Mouse (Mus musculus): ENCODE results near the gene C2. TPM values are rescaled to one million over a fixed set of nuclear protein-coding genes. Genes with fewer than 3 reads are reported as not detected.

The C2 gene
- 2.9 and 3.2 TPM in 2 replicates for polyA plus RNA-seq (2012; rRNA removed)

- peak; percentile 41 to 78 for DNase-seq (ENCODE audit: extremely low spot score in 1 of 2, low spot score in 1 of 2)
These were observed at the start of gene C2, which contains the start of gene Ehmt2 for GRCm38 (mm10) chr17:34898160-34898586. Gene C2, minus strand, starts transcription at chr17:34898265. Gene Ehmt2, plus strand, starts transcription at chr17:34898469.

- DNase-seq (ENCODE audit: extremely low spot score in 1 of 2, low spot score in 1 of 2) = peak in 1 of 2 experiments; percentile 34
These were observed 49.5 kb upstream of the C2 start for GRCm38 (mm10) chr17:34947606-34948005.

- DNase-seq (ENCODE audit: extremely low spot score in 1 of 2, low spot score in 1 of 2) = no peak
These were observed 48.5 kb upstream of the C2 start for GRCm38 (mm10) chr17:34946486-34947140.

GRCm38 (mm10) chr17:34944362-34944761, 46.3 kb upstream of the C2 start:
- DNase-seq (ENCODE audit: extremely low spot score in 1 of 2, low spot score in 1 of 2) = no peak

- no peak for DNase-seq (ENCODE audit: extremely low spot score in 1 of 2, low spot score in 1 of 2)
These were observed 45.2 kb upstream of the C2 start for GRCm38 (mm10) chr17:34943128-34943815.

- no peak for DNase-seq (ENCODE audit: extremely low spot score in 1 of 2, low spot score in 1 of 2)
These were observed 43.4 kb upstream of the C2 start for GRCm38 (mm10) chr17:34941344-34942041.

GRCm38 (mm10) chr17:34937960-34938505, 40.0 kb upstream of the C2 start:
- no peak for DNase-seq (ENCODE audit: extremely low spot score in 1 of 2, low spot score in 1 of 2)

- no peak for DNase-seq (ENCODE audit: extremely low spot score in 1 of 2, low spot score in 1 of 2)
These were observed 36.8 kb upstream of the C2 start for GRCm38 (mm10) chr17:34934830-34935229.

- DNase-seq (ENCODE audit: extremely low spot score in 1 of 2, low spot score in 1 of 2) = peak in 1 of 2 experiments; percentile 29
These were observed 36.0 kb upstream of the C2 start for GRCm38 (mm10) chr17:34934031-34934430.

- DNase-seq (ENCODE audit: extremely low spot score in 1 of 2, low spot score in 1 of 2) = no peak
These were observed 34.2 kb upstream of the C2 start for GRCm38 (mm10) chr17:34932287-34932686.

- peak in 1 of 2 experiments; percentile 48 for DNase-seq (ENCODE audit: extremely low spot score in 1 of 2, low spot score in 1 of 2)
These were observed 33.7 kb upstream of the C2 start for GRCm38 (mm10) chr17:34931735-34932098.

GRCm38 (mm10) chr17:34931061-34931734, 33.1 kb upstream of the C2 start, which contains the start of gene Neu1:
Gene Neu1, plus strand, starts transcription at chr17:34931253.
- peak; percentile 98 to 99 for DNase-seq (ENCODE audit: extremely low spot score in 1 of 2, low spot score in 1 of 2)

- no peak for DNase-seq (ENCODE audit: extremely low spot score in 1 of 2, low spot score in 1 of 2)
These were observed 30.8 kb upstream of the C2 start for GRCm38 (mm10) chr17:34928841-34929240.

GRCm38 (mm10) chr17:34927306-34928019, 29.4 kb upstream of the C2 start:
- peak in 1 of 2 experiments; percentile 55 for DNase-seq (ENCODE audit: extremely low spot score in 1 of 2, low spot score in 1 of 2)

GRCm38 (mm10) chr17:34924258-34924657, 26.2 kb upstream of the C2 start:
- DNase-seq (ENCODE audit: extremely low spot score in 1 of 2, low spot score in 1 of 2) = no peak

- DNase-seq (ENCODE audit: extremely low spot score in 1 of 2, low spot score in 1 of 2) = no peak
These were observed 24.9 kb upstream of the C2 start for GRCm38 (mm10) chr17:34922939-34923338.

- DNase-seq (ENCODE audit: extremely low spot score in 1 of 2, low spot score in 1 of 2) = no peak
These were observed 19.1 kb upstream of the C2 start for GRCm38 (mm10) chr17:34917188-34917587.

GRCm38 (mm10) chr17:34916316-34916715, 18.3 kb upstream of the C2 start:
- no peak for DNase-seq (ENCODE audit: extremely low spot score in 1 of 2, low spot score in 1 of 2)

- DNase-seq (ENCODE audit: extremely low spot score in 1 of 2, low spot score in 1 of 2) = no peak
These were observed 17.4 kb upstream of the C2 start for GRCm38 (mm10) chr17:34915410-34915831.

All from frontal cortex, adult 2 months (tissue).